Mouse (Mus musculus): ENCODE measurements around the gene Crtc1. TPM values are rescaled to one million over a fixed set of nuclear protein-coding genes. Genes with fewer than 3 reads are reported as not detected.

Crtc1 gene
- total and polyA plus RNA-seq, 3 experiments = 3.3 to 18.0 TPM; not detected in 1

GRCm38 (mm10) chr8:70347860-70348420 is 91.4 kb downstream of the Crtc1 start:
- Histone ChIP-seq H3K27me3 (ENCODE audit: control insufficient read depth in 1 of 2, insufficient read depth in 2 of 2, low read length in 2 of 2) (no peaks in the 10 kb centered on the region), H3K9ac (ENCODE audit: control insufficient read depth, low read depth, low read length, poor library complexity, severe bottlenecking) (no peak overlapping the region), H3K27ac (ENCODE audit: control insufficient read depth, low read depth, low read length) (no peak overlapping the region), H3K79me2 (ENCODE audit: control insufficient read depth, insufficient read depth, low read length, poor library complexity) (peaks cover 86% of the 10 kb centered on the region), H3K9me3 (replicated peaks; ENCODE audit: insufficient read depth, low read length) (no peaks in the 10 kb centered on the region), H3K4me3 (ENCODE audit: control insufficient read depth in 1 of 2, insufficient read depth in 1 of 2, low read depth in 2 of 2, low read length in 2 of 2) (no peak overlapping the region), H3K4me1 (ENCODE audit: control insufficient read depth in 1 of 2, insufficient read depth in 2 of 2, low read length in 2 of 2) (peaks cover 7 to 29% of the 10 kb centered on the region in 2 experiments), H3K36me3 (ENCODE audit: control insufficient read depth in 1 of 2, insufficient read depth in 2 of 2, low read length in 2 of 2) (peaks cover 22 to 26% of the 10 kb centered on the region in 2 experiments)
- DNase-seq (ENCODE audit: low read depth, low spot score) = no peak
- TF ChIP-seq GABPA (IDR thresholded peaks at IDR 0.05; ENCODE audit: low read depth, low read length) (no peak), SIN3A (IDR thresholded peaks at IDR 0.05; ENCODE audit: low read length) (no peak), ELF1 (IDR thresholded peaks at IDR 0.05; ENCODE audit: low read depth, low read length) (no peak), NELFE (IDR thresholded peaks at IDR 0.05; ENCODE audit: low read depth, low read length) (no peak), MEF2A (IDR thresholded peaks at IDR 0.05; ENCODE audit: extremely low read depth, insufficient replicate concordance, low read depth, low read length, poor library complexity, severe bottlenecking) (no peak), KAT2A (conservative IDR thresholded peaks at IDR 0.05; ENCODE audit: low read depth, low read length) (no peak), CHD2 (IDR thresholded peaks at IDR 0.05; ENCODE audit: low read length) (no peak), RAD21 (IDR thresholded peaks at IDR 0.05; ENCODE audit: low read depth, low read length) (no peak), ZKSCAN1 (IDR thresholded peaks at IDR 0.05; ENCODE audit: low read depth, low read length) (no peak), ZMIZ1 (IDR thresholded peaks at IDR 0.05; ENCODE audit: low read depth, low read length) (no peak), JUND (IDR thresholded peaks at IDR 0.05; ENCODE audit: low read depth, low read length) (no peak)

GRCm38 (mm10) chr8:70347443-70347842 is 91.9 kb downstream of the Crtc1 start:
- Histone ChIP-seq H3K9me3 (replicated peaks; ENCODE audit: insufficient read depth, low read length) (no peaks in the 10 kb centered on the region), H3K27me3 (ENCODE audit: control insufficient read depth in 1 of 2, insufficient read depth in 2 of 2, low read length in 2 of 2) (no peaks in the 10 kb centered on the region), H3K9ac (ENCODE audit: control insufficient read depth, low read depth, low read length, poor library complexity, severe bottlenecking) (no peak overlapping the region), H3K79me2 (ENCODE audit: control insufficient read depth, insufficient read depth, low read length, poor library complexity) (peaks cover 81% of the 10 kb centered on the region), H3K27ac (ENCODE audit: control insufficient read depth, low read depth, low read length) (no peak overlapping the region), H3K36me3 (ENCODE audit: control insufficient read depth in 1 of 2, insufficient read depth in 2 of 2, low read length in 2 of 2) (peaks cover 26 to 27% of the 10 kb centered on the region in 2 experiments), H3K4me3 (ENCODE audit: control insufficient read depth in 1 of 2, insufficient read depth in 1 of 2, low read depth in 2 of 2, low read length in 2 of 2) (no peak overlapping the region), H3K4me1 (ENCODE audit: control insufficient read depth in 1 of 2, insufficient read depth in 2 of 2, low read length in 2 of 2) (peaks cover 7 to 29% of the 10 kb centered on the region in 2 experiments)
- TF ChIP-seq MAX (IDR thresholded peaks at IDR 0.05; ENCODE audit: low read length) (no peak), POLR2A (IDR thresholded peaks at IDR 0.05; ENCODE audit: control insufficient read depth in 1 of 2, insufficient read depth in 1 of 2, low read depth in 1 of 2, low read length in 2 of 2, poor library complexity in 1 of 2) (no peak), ZNF384 (IDR thresholded peaks at IDR 0.05; ENCODE audit: low read depth, low read length) (no peak), ZMIZ1 (IDR thresholded peaks at IDR 0.05; ENCODE audit: low read depth, low read length) (no peak), UBTF (IDR thresholded peaks at IDR 0.05; ENCODE audit: borderline replicate concordance, insufficient read depth, low read depth, low read length) (no peak), MAZ (IDR thresholded peaks at IDR 0.05; ENCODE audit: low read depth, low read length) (no peak)
- no peak for DNase-seq (ENCODE audit: low read depth, low spot score)
